Mouse (Mus musculus): ENCODE measurements at regions not wholly inside any gene's neighbourhood (a gene's known extent, or its start where the extent isn't known, plus 50 kb on each side); places are given as distances from the start of the nearest gene placed in this dataset.

GRCm38 (mm10) chr13:59915734-59916133, 92.8 kb upstream of the Tut7 start:
- DNase-seq = peak; percentile 10

- DNase-seq = peak; percentile 52
Measured at GRCm38 (mm10) chr13:59910179-59911071, 87.5 kb upstream of the Tut7 start.

- DNase-seq = no peak
Measured at GRCm38 (mm10) chr13:59909400-59909799, 86.5 kb upstream of the Tut7 start.

GRCm38 (mm10) chr13:59908786-59909185, 85.8 kb upstream of the Tut7 start:
- no peak for DNase-seq

GRCm38 (mm10) chr13:59905488-59905887, 82.5 kb upstream of the Tut7 start:
- no peak for DNase-seq

- DNase-seq = no peak
Measured at GRCm38 (mm10) chr13:59904415-59904814, 81.5 kb upstream of the Tut7 start.

GRCm38 (mm10) chr13:59899521-59899920, 76.6 kb upstream of the Tut7 start:
- no peak for DNase-seq

GRCm38 (mm10) chr13:59895754-59896153, 72.8 kb upstream of the Tut7 start:
- DNase-seq = no peak

GRCm38 (mm10) chr13:59894094-59894493, 71.1 kb upstream of the Tut7 start:
- no peak for DNase-seq

- peak; percentile 80 for DNase-seq
Measured at GRCm38 (mm10) chr13:59892961-59893360, 70.0 kb upstream of the Tut7 start.

- DNase-seq = no peak
Measured at GRCm38 (mm10) chr13:59892340-59892739, 69.4 kb upstream of the Tut7 start.

GRCm38 (mm10) chr13:59891737-59892136, 68.8 kb upstream of the Tut7 start:
- DNase-seq = no peak

GRCm38 (mm10) chr13:59889468-59890117, 66.6 kb upstream of the Tut7 start:
- DNase-seq = peak; percentile 60

GRCm38 (mm10) chr13:59888038-59889016, 65.4 kb upstream of the Tut7 start:
- peak; percentile 70 for DNase-seq

- peak; percentile 83 for DNase-seq
Measured at GRCm38 (mm10) chr13:59887306-59887705, 64.4 kb upstream of the Tut7 start.

- DNase-seq = no peak
Measured at GRCm38 (mm10) chr13:59886572-59886971, 63.6 kb upstream of the Tut7 start.

GRCm38 (mm10) chr13:59881989-59882784, 59.2 kb upstream of the Tut7 start:
- DNase-seq = peak; percentile 73

- no peak for DNase-seq
Measured at GRCm38 (mm10) chr13:59880055-59880454, 57.1 kb upstream of the Tut7 start.

GRCm38 (mm10) chr13:59875637-59876036, 52.7 kb upstream of the Tut7 start:
- DNase-seq = no peak

GRCm38 (mm10) chr13:59874137-59874931, 51.4 kb upstream of the Tut7 start:
- no peak for DNase-seq

Data from adrenal gland, adult 2 months (tissue).